Mouse (Mus musculus): Measurements from ENCODE around the gene Cdk10.
"Not testable (repeated sequence)": the region's sequence is repeated elsewhere in the genome, so short reads cannot be mapped to it uniquely, and the experiment has no call there.

The Cdk10 gene

GRCm38 (mm10) chr8:123233300-123233699 lies 8.7 kb downstream of the Cdk10 start:
- no peak for DNase-seq (ENCODE audit: low spot score)

- DNase-seq (ENCODE audit: low spot score), result no peak
Observed at GRCm38 (mm10) chr8:123233760-123234159, 9.1 kb downstream of the Cdk10 start.

GRCm38 (mm10) chr8:123234918-123235519 lies 10.4 kb downstream of the Cdk10 start:
- no peak for DNase-seq (ENCODE audit: low spot score)

GRCm38 (mm10) chr8:123235520-123236497 lies 11.2 kb downstream of the Cdk10 start, which contains the start of gene Spata2l:
TSS of gene Spata2l (minus strand) at chr8:123236233.
- peak; percentile 80 for DNase-seq (ENCODE audit: low spot score)

- DNase-seq (ENCODE audit: low spot score), result no peak
Observed at GRCm38 (mm10) chr8:123239398-123239797, 14.8 kb downstream of the Cdk10 start.

GRCm38 (mm10) chr8:123242107-123242923 lies 17.7 kb downstream of the Cdk10 start:
- DNase-seq (ENCODE audit: low spot score), result no peak

GRCm38 (mm10) chr8:123243053-123243452 lies 18.4 kb downstream of the Cdk10 start:
- no peak for DNase-seq (ENCODE audit: low spot score)

GRCm38 (mm10) chr8:123244382-123244781 lies 19.7 kb downstream of the Cdk10 start:
- no peak for DNase-seq (ENCODE audit: low spot score)

GRCm38 (mm10) chr8:123245543-123245942 lies 20.9 kb downstream of the Cdk10 start:
- DNase-seq (ENCODE audit: low spot score), result no peak

GRCm38 (mm10) chr8:123247748-123248147 lies 23.1 kb downstream of the Cdk10 start:
- no peak for DNase-seq (ENCODE audit: low spot score)

GRCm38 (mm10) chr8:123248596-123248995 lies 24.0 kb downstream of the Cdk10 start:
- no peak for DNase-seq (ENCODE audit: low spot score)

- DNase-seq (ENCODE audit: low spot score), result no peak
Observed at GRCm38 (mm10) chr8:123250940-123251339, 26.3 kb downstream of the Cdk10 start.

GRCm38 (mm10) chr8:123252925-123253324 lies 28.3 kb downstream of the Cdk10 start:
- DNase-seq (ENCODE audit: low spot score), result no peak

- no peak for DNase-seq (ENCODE audit: low spot score)
Observed at GRCm38 (mm10) chr8:123253451-123254098, 28.9 kb downstream of the Cdk10 start.

- DNase-seq (ENCODE audit: low spot score), result peak; percentile 84
Observed at GRCm38 (mm10) chr8:123254099-123254885, 29.6 kb downstream of the Cdk10 start, which contains the start of the genes Zfp276 and Vps9d1. TSS of gene Zfp276 (plus strand) at chr8:123254195. TSS of gene Vps9d1 (minus strand) at chr8:123254348.

- no peak for DNase-seq (ENCODE audit: low spot score)
Observed at GRCm38 (mm10) chr8:123255170-123255569, 30.5 kb downstream of the Cdk10 start.

GRCm38 (mm10) chr8:123257114-123257513 lies 32.5 kb downstream of the Cdk10 start:
- no peak for DNase-seq (ENCODE audit: low spot score)

- not testable (repeated sequence) for DNase-seq (ENCODE audit: low spot score)
Observed at GRCm38 (mm10) chr8:123257593-123257992, 33.0 kb downstream of the Cdk10 start.

GRCm38 (mm10) chr8:123267926-123268656 lies 43.4 kb downstream of the Cdk10 start:
- DNase-seq (ENCODE audit: low spot score), result no peak

GRCm38 (mm10) chr8:123271147-123271546 lies 46.5 kb downstream of the Cdk10 start:
- DNase-seq (ENCODE audit: low spot score), result no peak

Measured in urinary bladder, postnatal 25 days (tissue).